Mouse (Mus musculus) layer of hippocampus, adult 2 months (tissue): ENCODE data around the gene Pcca. TPM values are rescaled to one million over a fixed set of nuclear protein-coding genes. Genes with fewer than 3 reads are reported as not detected.
A peak's percentile ranks its signal among the peaks of the same experiment; 100 is the strongest.

Experiments
- DNase-seq, 2 experiments: peaks; one replicate each; pipeline ENCODE4 v3.0.0; 2022; ENCODE audit warnings: low spot score in 2 of 2
- H3K27ac ChIP-seq: fragments of 200-600 bp; 2 replicates; pipeline ENCODE4 v1.8.1; 2022
- H3K4me3 ChIP-seq: fragments of 200-600 bp; 2 replicates; pipeline ENCODE4 v1.8.1; 2022; ENCODE audit warnings: mild to moderate bottlenecking
- CTCF ChIP-seq: fragments of 200-600 bp; conservative IDR thresholded peaks from 2 replicates; pipeline ENCODE4 v1.8.1; 2022; ENCODE audit warnings: antibody characterized with exemption, mild to moderate bottlenecking, moderate library complexity
- total RNA-seq, 2 experiments: library from RNA; stranded (reverse); gene quantifications; 2 replicates each; pipeline ENCODE4 v1.2.3; 2021

Pcca gene
- total RNA-seq, 2 experiments from 2014 or later: 41.2 to 44.3 TPM

DNA sequence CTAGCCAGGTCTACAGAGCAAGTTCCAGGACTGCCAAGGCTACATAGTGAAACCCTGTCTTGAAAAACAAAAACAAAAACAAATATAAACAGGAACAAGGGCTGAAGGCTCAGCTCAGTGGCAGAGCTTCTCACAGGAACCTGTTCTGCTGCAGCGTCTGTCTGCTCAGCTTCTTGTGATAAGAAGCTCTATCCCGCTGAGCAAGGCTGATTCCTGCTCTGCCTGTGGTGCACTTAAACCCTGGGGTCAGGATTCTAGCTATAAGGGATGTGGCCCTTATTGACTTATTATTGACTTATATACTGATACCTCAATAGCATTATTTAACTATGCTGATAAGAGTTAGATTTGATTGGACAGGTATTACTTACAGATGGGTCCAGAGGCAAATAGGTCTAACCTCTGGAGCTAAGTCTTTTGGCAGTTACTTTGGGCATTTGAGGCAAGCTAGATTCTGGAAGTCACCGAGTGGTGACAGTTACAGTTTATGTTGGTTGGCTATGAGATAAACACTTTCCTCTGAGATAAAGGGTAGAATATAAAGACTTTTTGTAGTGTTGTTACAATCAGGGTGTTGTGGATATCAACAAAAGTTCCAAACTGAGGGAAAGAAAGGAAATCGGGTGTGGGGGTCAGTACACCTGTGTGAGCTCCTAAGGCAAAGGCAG lies 331.5 kb downstream of the Pcca start:
- DNase-seq: no peak
- Histone ChIP-seq H3K4me3 (no peak overlapping the region), H3K27ac (no peak overlapping the region)
- TF ChIP-seq CTCF: no peak

DNA sequence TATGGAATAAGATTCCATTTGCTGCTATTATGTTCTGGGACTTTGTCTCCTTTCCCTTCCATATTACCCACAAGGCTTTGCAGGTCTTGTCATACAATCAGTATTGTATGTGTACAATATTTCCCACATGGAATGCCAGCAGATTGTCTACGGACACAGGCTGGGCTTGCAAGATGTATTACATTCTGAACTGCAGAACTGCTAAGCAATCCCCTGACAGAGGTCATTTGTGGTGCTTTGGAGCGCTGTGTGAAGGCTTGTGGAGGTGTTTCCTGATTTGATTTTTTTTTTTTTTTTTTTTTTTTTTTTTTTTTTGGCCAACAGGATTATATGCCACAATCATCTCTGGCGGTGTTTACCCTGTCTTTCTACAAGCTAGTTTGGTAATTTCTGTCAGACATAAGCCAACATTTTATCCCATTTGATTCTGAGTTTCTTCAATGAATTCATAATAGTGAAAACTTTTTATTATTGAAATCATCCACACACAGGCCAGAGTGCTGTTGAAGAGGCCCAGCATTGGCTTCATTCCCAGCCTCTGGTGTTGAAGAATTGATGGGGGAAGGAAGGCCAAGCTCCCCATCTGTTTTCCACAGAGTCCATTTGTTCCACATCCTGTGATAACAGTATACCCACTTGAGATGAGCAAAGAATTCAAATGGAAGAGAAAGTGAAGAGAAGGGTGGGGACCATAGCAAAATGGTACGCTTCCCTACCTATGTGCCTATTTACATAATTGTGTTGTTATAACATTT lies 333.6 kb downstream of the Pcca start:
- H3K4me3 ChIP-seq: no peak overlapping the region
- peak in 1 of 2 experiments; percentile 38 for DNase-seq
- no peak for TF ChIP-seq CTCF
- peak overlapping the region; percentile 52; the same call in 1 of the 2 replicates for H3K27ac ChIP-seq

DNA sequence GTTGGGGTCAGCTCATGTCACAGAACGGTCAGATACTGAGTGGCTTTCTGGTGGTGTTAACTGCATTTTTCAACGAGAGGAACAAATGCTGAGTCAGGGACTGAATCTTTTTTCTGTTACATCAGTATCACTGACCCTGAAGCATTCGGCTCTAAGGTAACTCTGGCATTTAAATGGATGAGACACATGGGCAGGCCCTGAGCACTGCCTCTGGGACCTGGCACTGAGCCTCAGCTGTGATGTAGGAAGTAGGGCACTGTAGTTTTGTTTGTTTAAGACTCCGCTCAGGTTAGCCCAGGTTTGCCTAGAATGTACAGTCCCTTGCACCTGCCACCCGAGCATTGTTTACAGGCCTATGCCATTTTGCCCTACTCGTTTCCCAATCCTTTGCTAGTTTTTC lies 335.7 kb downstream of the Pcca start:
- peak overlapping the region; percentile 54; the same call in 1 of the 2 replicates for H3K27ac ChIP-seq
- H3K4me3 ChIP-seq: no peak overlapping the region
- TF ChIP-seq CTCF: no peak
- DNase-seq: no peak

DNA sequence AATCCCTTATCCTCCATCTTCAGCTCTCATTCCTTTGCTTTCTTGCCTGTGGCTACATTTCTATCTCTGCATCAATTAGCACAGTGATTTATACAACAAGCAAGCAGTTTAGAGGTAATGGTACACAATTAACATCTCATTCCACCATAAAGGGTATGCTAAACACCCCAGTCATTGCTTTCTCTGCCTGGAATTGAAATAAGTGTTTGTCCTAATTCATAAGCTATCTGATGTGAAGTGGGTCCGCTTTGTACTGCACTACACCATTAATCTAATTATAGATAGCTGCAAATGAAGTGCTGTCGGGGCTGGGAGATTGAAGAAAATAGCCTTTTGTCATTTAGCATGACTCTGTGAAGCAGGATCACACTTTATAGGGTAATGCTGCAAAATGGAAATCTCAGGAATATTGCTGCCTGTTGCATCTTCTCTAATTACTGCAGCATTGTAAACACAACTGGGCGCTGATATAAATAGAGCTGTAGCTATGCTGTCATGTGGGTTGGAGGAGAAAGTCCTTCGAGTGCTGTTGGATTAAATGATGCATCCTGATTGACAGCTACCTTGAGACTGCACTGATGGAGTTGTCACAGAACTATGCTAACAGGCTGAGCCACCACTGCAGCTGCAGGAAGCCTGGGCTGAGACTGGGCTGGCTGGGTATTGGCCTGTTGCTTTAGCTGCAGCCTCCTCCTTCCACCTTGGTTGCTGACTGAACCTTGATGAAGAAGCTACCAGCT lies 337.9 kb downstream of the Pcca start:
- no peak for DNase-seq
- TF ChIP-seq CTCF: no peak
- no peak overlapping the region for H3K4me3 ChIP-seq
- H3K27ac ChIP-seq: peak overlapping the region; percentile 6; the same call in 1 of the 2 replicates

DNA sequence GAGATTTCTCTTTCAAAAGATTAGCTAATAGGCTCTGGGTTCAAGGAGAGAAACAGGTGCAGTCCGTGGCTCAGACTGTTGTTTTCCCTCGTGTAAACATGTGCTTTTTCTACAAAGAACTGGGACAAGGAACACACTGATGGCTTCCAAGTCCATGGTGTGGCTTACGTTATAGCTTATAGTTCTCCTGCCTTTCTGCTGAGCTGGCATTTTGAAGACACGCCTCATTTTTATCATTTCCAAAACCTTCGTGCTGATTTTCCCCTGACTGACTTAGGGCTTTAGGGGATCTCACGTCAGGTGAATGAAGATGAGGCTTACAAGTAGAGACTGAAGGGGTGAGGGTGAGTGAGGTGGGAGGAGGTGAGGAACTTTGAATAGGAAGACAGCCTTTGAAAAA lies 338.5 kb downstream of the Pcca start:
- Histone ChIP-seq H3K4me3 (no peak overlapping the region), H3K27ac (peak overlapping the region; percentile 6; the same call in 1 of the 2 replicates)
- no peak for DNase-seq
- TF ChIP-seq CTCF: no peak

DNA sequence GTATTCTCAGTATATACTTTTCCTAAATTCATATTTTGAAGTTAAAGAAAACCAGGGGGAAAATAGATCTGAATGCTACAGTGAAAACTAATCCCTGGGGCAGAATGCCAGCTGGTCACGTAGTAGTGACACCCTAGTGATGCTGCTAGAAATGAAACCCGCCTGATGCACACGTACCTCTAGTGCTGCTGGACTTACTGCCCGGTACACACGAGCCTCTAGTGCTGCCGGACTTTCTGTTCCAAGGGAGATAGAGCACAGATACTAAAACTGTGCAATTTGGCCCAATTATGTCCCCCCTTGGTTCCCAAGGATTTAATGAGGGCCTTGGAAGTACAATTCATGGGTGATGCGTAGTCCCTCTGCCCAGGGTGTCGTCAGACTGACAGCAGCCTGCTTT lies 340.9 kb downstream of the Pcca start:
- no peak for TF ChIP-seq CTCF
- no peak overlapping the region for H3K4me3 ChIP-seq
- DNase-seq: no peak
- peak overlapping the region; percentile 78 for H3K27ac ChIP-seq

DNA sequence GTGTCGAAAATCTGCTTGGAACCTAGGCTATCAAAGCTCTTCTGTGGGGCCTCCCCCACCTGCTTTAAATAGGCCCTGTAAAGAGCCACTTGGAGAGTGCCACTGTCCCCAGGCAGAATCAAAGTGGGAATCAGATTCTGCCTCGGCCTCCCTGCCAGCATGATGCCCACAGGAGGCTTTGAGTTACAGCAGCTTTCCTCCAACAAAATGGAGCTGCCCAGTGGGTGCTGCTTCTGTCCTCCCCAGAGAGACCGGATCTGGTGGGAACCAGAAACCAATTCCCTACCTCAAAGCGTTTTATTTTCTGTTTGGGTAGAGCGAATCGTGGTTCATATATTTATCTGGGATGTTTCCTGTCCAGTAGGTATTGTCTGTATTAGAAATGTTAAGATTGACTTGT lies 341.5 kb downstream of the Pcca start:
- no peak for DNase-seq
- no peak for TF ChIP-seq CTCF
- Histone ChIP-seq H3K4me3 (no peak overlapping the region), H3K27ac (peak overlapping the region; percentile 78)

DNA sequence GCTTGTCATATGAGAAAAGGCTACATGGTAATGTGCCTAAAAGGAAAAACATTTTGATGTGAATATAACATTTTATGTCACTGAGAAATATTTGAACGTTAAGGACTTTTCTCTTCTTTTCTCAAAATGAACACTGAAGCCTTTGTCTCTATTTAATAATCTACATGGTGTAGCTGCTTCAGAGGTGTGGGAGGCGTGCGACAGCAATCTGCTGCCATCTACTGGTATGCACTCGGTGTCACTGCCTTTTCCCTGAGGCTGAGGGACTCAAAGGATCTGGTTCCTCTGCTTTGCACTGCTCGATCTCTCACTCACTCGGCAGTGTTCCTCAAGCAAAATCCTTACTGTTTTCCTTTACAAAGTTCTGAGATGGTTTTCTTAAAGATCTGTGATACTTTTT lies 342.0 kb downstream of the Pcca start:
- DNase-seq: peak; percentile 83 to 89
- peak; percentile 100 for TF ChIP-seq CTCF
- H3K27ac ChIP-seq: peak overlapping the region; percentile 78
- H3K4me3 ChIP-seq: no peak overlapping the region

DNA sequence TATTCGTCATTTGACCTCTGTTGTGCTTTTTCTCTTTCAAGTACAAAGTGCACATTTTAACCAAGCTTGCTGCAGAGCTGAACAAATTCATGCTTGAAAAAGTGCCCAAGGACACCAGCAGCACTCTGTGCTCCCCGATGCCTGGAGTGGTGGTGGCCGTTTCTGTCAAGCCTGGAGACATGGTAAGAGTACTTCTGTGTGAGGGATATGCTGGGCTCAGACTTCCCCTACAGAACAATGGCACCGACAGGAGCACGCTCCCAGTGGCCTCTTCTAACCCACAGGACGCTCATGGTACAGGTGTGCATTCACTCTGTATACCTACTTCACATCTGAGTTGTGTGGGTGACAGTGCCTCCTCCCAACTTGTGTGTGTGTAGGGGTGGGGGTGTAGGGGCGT lies 342.6 kb downstream of the Pcca start:
- peak overlapping the region; percentile 2; the same call in 1 of the 2 replicates for H3K27ac ChIP-seq
- no peak for TF ChIP-seq CTCF
- no peak overlapping the region for H3K4me3 ChIP-seq
- DNase-seq: no peak

DNA sequence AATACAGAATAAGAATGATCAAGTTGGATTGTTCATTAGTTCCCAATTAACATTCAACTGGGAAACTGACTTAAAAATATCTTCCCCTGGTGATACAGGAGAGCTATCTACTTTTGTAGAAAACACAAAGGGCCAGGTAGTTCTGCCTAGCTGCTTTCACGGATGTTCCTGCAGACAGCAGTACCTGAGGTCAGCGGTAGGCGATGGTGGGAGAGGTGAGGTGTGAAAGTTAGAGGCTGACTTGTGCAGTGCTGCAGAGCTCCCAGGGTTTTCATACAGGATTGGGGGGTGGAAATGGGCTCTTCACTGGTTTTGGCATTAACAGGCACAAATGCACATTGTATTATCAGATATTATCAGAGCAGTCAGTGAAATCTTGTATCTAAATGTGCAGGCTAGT lies 343.7 kb downstream of the Pcca start:
- no peak overlapping the region for H3K27ac ChIP-seq
- no peak for DNase-seq
- H3K4me3 ChIP-seq: no peak overlapping the region
- no peak for TF ChIP-seq CTCF

DNA sequence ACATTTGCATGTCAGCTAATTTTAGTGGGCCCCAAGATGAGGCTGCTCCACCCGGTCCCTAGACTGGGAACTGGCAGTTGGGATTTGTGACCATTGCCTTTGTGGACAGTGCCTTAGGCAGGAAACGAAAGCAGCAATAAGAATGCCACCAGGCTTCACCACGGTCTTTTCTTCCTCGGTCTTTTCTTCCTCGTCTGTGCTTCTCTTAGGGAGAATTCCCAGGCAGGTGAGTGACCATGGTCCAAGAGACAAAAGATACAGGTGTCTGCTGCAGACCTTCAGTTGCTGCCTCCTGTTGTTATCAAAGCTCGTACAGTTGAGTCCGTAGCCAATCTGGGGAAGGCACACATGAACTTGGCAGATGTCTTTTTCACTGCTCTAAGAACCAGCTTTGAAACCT lies 346.2 kb downstream of the Pcca start:
- no peak for TF ChIP-seq CTCF
- no peak overlapping the region for H3K27ac ChIP-seq
- H3K4me3 ChIP-seq: no peak overlapping the region
- no peak for DNase-seq

DNA sequence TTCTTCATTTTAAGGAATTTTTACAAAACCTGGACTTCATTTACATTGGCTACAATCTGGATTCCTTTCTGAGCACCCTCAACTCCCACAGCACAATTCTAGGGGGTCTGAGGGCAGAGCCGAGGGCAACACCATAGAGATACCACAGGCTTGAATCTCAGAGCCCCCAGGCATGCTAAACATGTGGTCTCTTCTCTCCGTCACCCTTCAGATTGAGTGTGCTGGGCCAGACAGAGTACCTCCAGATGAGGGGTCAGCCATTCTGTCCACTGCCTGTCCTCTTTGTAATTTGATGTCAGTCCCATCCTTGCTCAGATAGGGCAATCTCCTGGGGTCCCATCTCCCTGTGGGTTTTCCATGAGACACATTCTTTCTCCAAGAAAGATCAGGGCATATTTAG lies 347.6 kb downstream of the Pcca start:
- no peak for DNase-seq
- TF ChIP-seq CTCF: no peak
- no peak overlapping the region for H3K4me3 ChIP-seq
- peak overlapping the region; percentile 80 for H3K27ac ChIP-seq

DNA sequence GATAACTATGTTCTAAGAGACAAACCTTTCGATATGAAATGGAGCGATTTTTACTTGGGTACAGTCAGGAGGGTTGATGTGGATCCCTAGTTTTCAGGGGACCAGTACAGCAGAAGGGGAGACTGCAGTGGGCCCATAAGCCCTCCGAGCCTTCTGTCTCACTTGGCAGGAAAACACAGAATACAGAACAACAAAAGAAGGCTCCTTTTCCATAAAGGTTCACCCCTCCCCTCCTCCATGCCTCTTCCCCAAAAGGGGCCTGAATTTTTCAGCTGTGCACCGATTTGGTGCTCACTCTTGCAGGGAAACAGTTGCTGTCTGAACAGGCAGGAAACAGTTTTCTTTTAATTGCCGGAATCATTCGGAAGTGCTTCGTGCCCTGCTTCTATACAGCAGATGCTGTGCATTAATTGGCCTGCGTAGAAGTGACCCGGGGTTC lies 348.1 kb downstream of the Pcca start:
- Histone ChIP-seq H3K4me3 (no peak overlapping the region), H3K27ac (peak overlapping the region; percentile 80)
- no peak for TF ChIP-seq CTCF

More for the DNA sequence above, 348.1 kb downstream of the Pcca start:
- DNase-seq: no peak
